Mouse (Mus musculus) liver, postnatal 0 days (tissue): ENCODE data around the gene Grm1. TPM values are rescaled to one million over a fixed set of nuclear protein-coding genes. Genes with fewer than 3 reads are reported as not detected.

Experiments used
- ATAC-seq: fragments of 200-750 bp; cut with Nextera tagmentation; 2 replicates; pipeline ENCODE4 v1.8.0; 2017; ENCODE audit warnings: mild to moderate bottlenecking, moderate library complexity
- DNase-seq: peaks from one replicate; pipeline ENCODE4 v3.0.0-alpha.2; 2016
- H3K27ac ChIP-seq: fragments of 300-500 bp; sonication (generic); 2 replicates; pipeline ENCODE4 v1.5.1; 2014; ENCODE audit warnings: antibody characterized with exemption, moderate library complexity, mild to moderate bottlenecking, low read depth
- H3K27me3 ChIP-seq: fragments of 300-500 bp; sonication (generic); 2 replicates; pipeline ENCODE4 v1.6.1; 2014; ENCODE audit warnings: low read length, control low read depth, mixed read lengths; ENCODE audit not compliant: insufficient read depth
- H3K36me3 ChIP-seq: fragments of 300-500 bp; sonication (generic); replicated peaks from 2 replicates; pipeline ENCODE4 v1.6.1; 2014; ENCODE audit warnings: mild to moderate bottlenecking, control low read depth, low read length, moderate library complexity, mixed read lengths; ENCODE audit not compliant: insufficient read depth
- H3K4me1 ChIP-seq: fragments of 300-500 bp; sonication (generic); 2 replicates; pipeline ENCODE4 v1.6.1; 2014; ENCODE audit warnings: antibody characterized with exemption, mild to moderate bottlenecking, control low read depth; ENCODE audit not compliant: insufficient read depth
- H3K4me2 ChIP-seq: fragments of 300-500 bp; sonication (generic); 2 replicates; pipeline ENCODE4 v1.6.1; 2014; ENCODE audit warnings: low read depth, mild to moderate bottlenecking, low read length, moderate library complexity, mixed read lengths
- H3K4me3 ChIP-seq: fragments of 300-500 bp; sonication (generic); 2 replicates; pipeline ENCODE4 v1.5.1; 2014; ENCODE audit warnings: low read depth, low read length
- H3K9ac ChIP-seq: fragments of 300-500 bp; sonication (generic); replicated peaks from 2 replicates; pipeline ENCODE4 v1.6.1; 2014; ENCODE audit warnings: mild to moderate bottlenecking, moderate library complexity
- H3K9me3 ChIP-seq: fragments of 300-500 bp; sonication (generic); 2 replicates; pipeline ENCODE4 v1.6.1; 2016; ENCODE audit warnings: mild to moderate bottlenecking, control low read depth, low read length, mixed read lengths
- CTCF ChIP-seq: sonication (generic); IDR thresholded peaks from 2 replicates; pipeline ENCODE4 v1.5.1; 2016; ENCODE audit warnings: antibody characterized with exemption, low read depth
- EP300 ChIP-seq: IDR thresholded peaks from 2 replicates; pipeline ENCODE4 v1.6.1; 2016; ENCODE audit warnings: antibody characterized with exemption, low read depth, mild to moderate bottlenecking
- WGBS: fragments of 180-500 bp; shearing (Covaris S2); extraction: QIAGEN DNeasy Blood & Tissue Kit; methylation state at CpG from one replicate; pipeline ENCODE4 v1.1.7; 2014; ENCODE audit not compliant: insufficient replicate concordance; 5-methylcytosine and 5-hydroxymethylcytosine counted together
- polyA plus RNA-seq: library from polyadenylated mRNA; unstranded; fragments of >200 nt; fragmentation: Nextera tagmentation; extraction: Ambion mirVana; gene quantifications from 2 replicates; pipeline ENCODE4 v1.2.1, GENCODE M21; 2015

Gene Grm1
- polyA plus RNA-seq, 1 experiment from 2014 or later: not detected

DNA sequence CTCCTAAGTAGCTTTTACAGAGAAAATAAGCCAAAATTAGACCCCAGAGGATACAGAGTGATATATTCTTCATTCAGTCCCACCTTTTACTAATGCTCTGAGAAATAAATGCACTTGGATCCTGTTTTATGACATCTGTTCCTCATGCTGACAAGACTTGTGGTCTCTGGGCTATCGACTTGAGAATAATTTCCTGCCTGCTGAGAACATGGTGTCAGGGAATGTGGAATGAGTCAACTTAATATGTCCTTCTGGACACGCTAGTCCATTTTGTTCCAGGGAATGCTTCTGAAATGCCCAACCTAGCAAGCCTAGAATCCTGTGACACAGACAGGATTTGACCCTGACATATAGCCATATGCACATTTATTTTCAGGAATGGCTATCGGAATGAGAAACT, 423.0 kb downstream of the Grm1 start:
- H3K36me3 ChIP-seq: no peaks in the 10 kb centered on the region
- TF ChIP-seq EP300: no peak
- no peak for TF ChIP-seq CTCF
- no peak overlapping the region for H3K27ac ChIP-seq
- H3K27me3 ChIP-seq: no peaks in the 10 kb centered on the region
- H3K4me1 ChIP-seq: no peaks in the 10 kb centered on the region
- WGBS: 70% methylated on average over 3 of the region's 3 CpGs
- DNase-seq: no peak
- no peak overlapping the region for H3K9ac ChIP-seq
- H3K4me2 ChIP-seq: no peak overlapping the region
- H3K4me3 ChIP-seq: no peak overlapping the region
- no peak for ATAC-seq
- H3K9me3 ChIP-seq: no peaks in the 10 kb centered on the region

DNA sequence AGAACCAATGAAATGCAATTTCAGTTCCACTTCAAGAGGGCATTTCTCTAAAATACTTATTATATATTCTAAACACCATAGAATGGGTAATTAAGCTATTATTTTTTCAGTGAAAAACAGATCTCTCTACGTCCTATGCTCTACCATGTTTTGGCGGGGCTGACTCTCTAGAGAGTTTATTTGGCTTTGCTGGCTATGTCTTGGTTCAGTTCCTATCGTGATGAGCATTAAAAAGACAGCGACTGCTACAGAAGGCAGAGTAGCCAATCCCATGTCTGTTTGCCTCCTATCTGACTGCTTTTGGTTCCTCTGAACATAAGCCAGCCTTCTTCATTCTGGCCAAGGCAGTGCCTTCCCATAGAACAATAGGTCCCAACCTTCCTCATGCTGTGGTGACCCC, 425.5 kb downstream of the Grm1 start:
- no peaks in the 10 kb centered on the region for H3K27me3 ChIP-seq
- whole genome bisulfite sequencing: 74% methylated on average over 4 of the region's 4 CpGs
- ATAC-seq (no peak), DNase-seq (no peak)
- H3K9me3 ChIP-seq: no peaks in the 10 kb centered on the region
- no peak overlapping the region for H3K4me2 ChIP-seq
- H3K9ac ChIP-seq: no peak overlapping the region
- no peak overlapping the region for H3K4me3 ChIP-seq
- no peaks in the 10 kb centered on the region for H3K4me1 ChIP-seq
- H3K36me3 ChIP-seq: no peaks in the 10 kb centered on the region
- H3K27ac ChIP-seq: no peak overlapping the region
- TF ChIP-seq EP300 (no peak), CTCF (no peak)

- no peaks in the 10 kb centered on the region for H3K36me3 ChIP-seq
- DNase-seq (no peak), ATAC-seq (no peak)
- no peak overlapping the region for H3K4me3 ChIP-seq
- H3K27me3 ChIP-seq: no peaks in the 10 kb centered on the region
- H3K4me1 ChIP-seq: no peaks in the 10 kb centered on the region
- H3K27ac ChIP-seq: no peak overlapping the region
- no peak for TF ChIP-seq EP300
- TF ChIP-seq CTCF: no peak
- no peaks in the 10 kb centered on the region for H3K9me3 ChIP-seq
- H3K9ac ChIP-seq: no peak overlapping the region
- H3K4me2 ChIP-seq: no peak overlapping the region
These were observed 426.2 kb downstream of the Grm1 start for GRCm38 (mm10) chr10:10655991-10656390.

Other genes starting within 250 kb of the Grm1 start
- gene Shprh, start 67.1 kb upstream of the Grm1 start, polyA plus RNA-seq: 2.3 and 3.1 TPM in 2 replicates
- 19.5 TPM in 2 replicates for gene Fbxo30, start 199.0 kb upstream of the Grm1 start, polyA plus RNA-seq